Mouse (Mus musculus): ENCODE measurements around the gene Zfp235.

DNA sequence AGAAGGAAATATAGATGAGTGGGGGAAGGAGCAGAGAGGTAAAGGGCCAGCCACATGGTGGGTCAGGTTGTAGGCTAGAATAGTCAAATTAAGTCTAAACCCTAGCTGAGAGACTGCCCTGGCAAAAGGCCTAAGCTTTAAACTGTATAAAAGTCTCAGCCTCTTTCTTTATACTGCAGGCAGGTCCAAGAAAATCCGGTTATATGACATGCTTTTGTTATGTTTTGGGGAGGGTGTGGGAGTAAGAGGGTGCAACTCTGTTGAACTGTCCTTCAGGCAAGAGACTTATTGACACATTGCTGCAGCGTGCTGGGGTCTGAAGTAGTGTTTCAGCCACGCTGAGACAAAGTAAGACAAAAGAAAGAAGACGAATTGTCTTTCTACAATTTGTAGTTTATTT lies 38.2 kb downstream of the Zfp235 start:
- TF ChIP-seq TAL1 (IDR thresholded peaks at IDR 0.05; ENCODE audit: low read length) (no peak), GATA1 (IDR thresholded peaks at IDR 0.05; ENCODE audit: low read length) (no peak)

Measured in erythroblast, embryonic 14.5 days (primary cell).